Comparison of ENCODE assay signal across 18 mouse cellular contexts in genomic region chr15:50996296-50996695, GRCm38 (mm10).
DNase-seq lines count a peak whose midpoint lies in the region; TF ChIP-seq lines count a peak whose summit lies in the region.
"Had no signal": no experiment of that assay in that cellular context is flagged by ENCODE, and none has a peak within 500 bp of the region (broad histone marks: within the 10 kb centered on the region; RNA-seq: fewer than 3 reads in every experiment).

No protein-coding gene starts in this region.

- TF ChIP-seq CTCF in kidney, adult 2 months (conservative IDR thresholded peaks at IDR 0.05; ENCODE audit: insufficient read depth, insufficient read length, low read depth, low read length): no peak
- no peak for TF ChIP-seq CTCF in layer of hippocampus, adult 2 months (conservative IDR thresholded peaks at IDR 0.05)

- H3K27me3 ChIP-seq in kidney, adult 2 months (replicated peaks; ENCODE audit: control insufficient read depth, insufficient read depth, low read length): no peaks in the 10 kb centered on the region
- H3K27me3 ChIP-seq: CH12.LX, Patski had no signal

- H3K4me1 ChIP-seq in kidney, adult 2 months (ENCODE audit: control insufficient read depth, insufficient read depth, low read length): peaks cover 11% of the 10 kb centered on the region; the same call in 1 of the 2 replicates

- no peaks in the 10 kb centered on the region for H3K36me3 ChIP-seq in kidney, adult 2 months (ENCODE audit: control insufficient read depth, insufficient read depth, low read length)
- H3K36me3 ChIP-seq: G1E had no signal

- TF ChIP-seq POLR2A in kidney, adult 2 months (IDR thresholded peaks at IDR 0.05; ENCODE audit: low read depth, low read length): no peak

- peak; percentile 80 for DNase-seq in kidney, adult 2 months
- DNase-seq in kidney, postnatal 4 days: no peak
- DNase-seq in kidney, adult 9 months: peak; percentile 75
- DNase-seq in kidney, postnatal 25 days: no peak
- DNase-seq in layer of hippocampus, adult 2 months (ENCODE audit: low spot score in 2 of 2): no peak
- no peak for DNase-seq in layer of hippocampus, postnatal 10 days (ENCODE audit: low spot score in 2 of 2)
- DNase-seq: adrenal gland, adult 2 months; adrenal gland, adult 8-10 months; adrenal gland, postnatal 14 days; adrenal gland, postnatal 25 days; adrenal gland, postnatal 36 days; B cell, adult 2 months; cerebellum, adult 11 months; cerebellum, adult 11-12 months; cerebellum, adult 18-20 months had no signal

- WGBS in kidney, adult 2 months: 54% methylated on average over 4 of the region's 4 CpGs

- no peak overlapping the region for H3K4me3 ChIP-seq in kidney, adult 2 months (ENCODE audit: insufficient read depth, low read depth, low read length)
- H3K4me3 ChIP-seq in layer of hippocampus, adult 2 months: no peak overlapping the region

- H3K27ac ChIP-seq in kidney, adult 2 months (ENCODE audit: insufficient read depth, low read depth, low read length): peak overlapping the region; percentile 92; the same call in 1 of the 2 replicates
- H3K27ac ChIP-seq in layer of hippocampus, adult 2 months: peak overlapping the region; percentile 85; the same call in 1 of the 2 replicates

Comparison
In these comparisons a context has a peak if more than half of its experiments do, and no peak if none do; other contexts are left out.
1. DNase-seq: peak in kidney, adult 2 months (single experiment) and kidney, adult 9 months (single experiment); none in kidney, postnatal 4 days (0 of 2), kidney, postnatal 25 days (0 of 2), layer of hippocampus, adult 2 months (0 of 2) and layer of hippocampus, postnatal 10 days (0 of 2).